Mouse (Mus musculus) E14TG2a.4 (cell line): ENCODE measurements around the gene Prrc2a.

Experiments used
- H3K27me3 ChIP-seq: 2 replicates; pipeline ENCODE4 v1.6.1; 2014; ENCODE audit warnings: low read length, control low read depth; ENCODE audit not compliant: insufficient read depth
- H3K36me3 ChIP-seq: 2 replicates; pipeline ENCODE4 v1.6.1; 2014; ENCODE audit warnings: low read length, control low read depth; ENCODE audit not compliant: insufficient read depth
- H3K4me1 ChIP-seq: replicated peaks from 2 replicates; pipeline ENCODE4 v1.6.1; 2014; ENCODE audit warnings: low read depth, low read length, control low read depth
- H3K4me3 ChIP-seq: replicated peaks from 2 replicates; pipeline ENCODE4 v1.5.1; 2014; ENCODE audit warnings: mild to moderate bottlenecking, low read length
- H3K9me3 ChIP-seq: 2 replicates; pipeline ENCODE4 v1.6.1; 2014; ENCODE audit warnings: low read length, control low read depth
- CTCF ChIP-seq: conservative IDR thresholded peaks from 2 replicates; pipeline ENCODE4 v1.5.1; 2014; ENCODE audit warnings: low read length
- NANOG ChIP-seq: IDR thresholded peaks from 2 replicates; pipeline ENCODE4 v1.6.1; 2014; ENCODE audit warnings: borderline replicate concordance, low read length, mixed read lengths
- POU5F1 ChIP-seq: IDR thresholded peaks from 2 replicates; pipeline ENCODE4 v1.6.1; 2014; ENCODE audit warnings: low read length, borderline replicate concordance

The Prrc2a gene

GRCm38 (mm10) chr17:35115046-35116019 is 49.4 kb downstream of the Prrc2a start, which contains the start of gene Ly6g5b:
Gene Ly6g5b, minus strand, starts transcription at chr17:35115428.
- peaks cover 61% of the 10 kb centered on the region for H3K4me1 ChIP-seq
- TF ChIP-seq NANOG: no peak
- no peak for TF ChIP-seq POU5F1
- TF ChIP-seq CTCF: no peak
- H3K36me3 ChIP-seq: peaks cover 62% of the 10 kb centered on the region
- H3K27me3 ChIP-seq: no peaks in the 10 kb centered on the region
- no peaks in the 10 kb centered on the region for H3K9me3 ChIP-seq
- no peak within 1 kb of the TSS for H3K4me3 ChIP-seq

DNA sequence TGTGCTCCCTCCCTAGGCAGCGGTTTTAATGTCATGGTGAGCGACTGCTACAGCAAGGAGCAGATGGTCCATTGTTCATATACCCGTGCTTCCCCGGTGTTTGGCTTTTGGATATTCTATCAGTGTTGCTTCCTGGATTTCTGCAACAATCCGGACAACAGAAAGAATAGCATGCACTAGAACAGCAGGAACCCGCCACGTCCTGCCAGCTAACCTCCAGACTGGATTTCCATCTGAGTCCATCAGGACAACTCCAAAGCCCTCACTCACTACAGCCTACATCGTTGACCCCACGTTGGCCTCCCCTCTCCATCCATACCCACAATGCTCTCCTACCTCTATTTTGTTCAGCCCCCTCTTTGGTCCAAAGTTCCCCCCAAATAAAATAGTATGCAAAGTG is 52.9 kb downstream of the Prrc2a start:
- TF ChIP-seq POU5F1 (no peak), CTCF (no peak), NANOG (no peak)
- H3K4me3 ChIP-seq: no peak overlapping the region
- H3K4me1 ChIP-seq: peaks cover 47% of the 10 kb centered on the region
- H3K36me3 ChIP-seq: peaks cover 29% of the 10 kb centered on the region
- H3K9me3 ChIP-seq: no peaks in the 10 kb centered on the region
- H3K27me3 ChIP-seq: no peaks in the 10 kb centered on the region

- peaks cover 46% of the 10 kb centered on the region for H3K4me1 ChIP-seq
- no peaks in the 10 kb centered on the region for H3K27me3 ChIP-seq
- peaks cover 9% of the 10 kb centered on the region for H3K36me3 ChIP-seq
- no peaks in the 10 kb centered on the region for H3K9me3 ChIP-seq
- no peak for TF ChIP-seq CTCF
- no peak for TF ChIP-seq POU5F1
- TF ChIP-seq NANOG: no peak
- no peak within 1 kb of the TSS for H3K4me3 ChIP-seq
Measured at GRCm38 (mm10) chr17:35108097-35108496, 56.6 kb downstream of the Prrc2a start, which contains the start of gene Ly6g5c. Gene Ly6g5c, plus strand, starts transcription at chr17:35108279.

DNA sequence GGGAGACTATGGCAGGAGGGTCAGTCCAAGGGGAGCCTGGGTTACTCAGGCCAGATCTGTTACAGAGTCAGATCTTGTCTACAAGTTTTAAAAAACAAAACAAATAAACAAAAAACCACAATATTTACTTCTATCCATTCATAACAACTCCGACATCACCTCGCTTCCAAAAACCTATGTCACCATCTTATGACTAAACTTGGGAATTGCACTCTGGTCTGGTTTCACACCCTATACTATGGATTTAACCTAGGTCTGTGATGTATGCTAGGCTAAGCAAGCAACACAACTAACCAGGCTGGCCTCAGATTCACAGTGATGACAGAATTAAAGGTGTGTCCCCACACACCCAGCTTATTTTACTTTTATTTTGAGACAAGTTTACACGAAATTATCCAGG is 58.2 kb downstream of the Prrc2a start:
- no peaks in the 10 kb centered on the region for H3K27me3 ChIP-seq
- no peaks in the 10 kb centered on the region for H3K9me3 ChIP-seq
- H3K36me3 ChIP-seq: peaks cover 24% of the 10 kb centered on the region
- no peak overlapping the region for H3K4me3 ChIP-seq
- H3K4me1 ChIP-seq: peaks cover 44% of the 10 kb centered on the region
- no peak for TF ChIP-seq POU5F1
- no peak for TF ChIP-seq CTCF
- TF ChIP-seq NANOG: no peak

GRCm38 (mm10) chr17:35105740-35106389 is 58.8 kb downstream of the Prrc2a start:
- Histone ChIP-seq H3K4me1 (peaks cover 44% of the 10 kb centered on the region), H3K27me3 (no peaks in the 10 kb centered on the region), H3K36me3 (peaks cover 31% of the 10 kb centered on the region), H3K9me3 (no peaks in the 10 kb centered on the region), H3K4me3 (no peak overlapping the region)
- no peak; the same call in 1 of the 2 replicates for TF ChIP-seq CTCF
- TF ChIP-seq NANOG: no peak
- TF ChIP-seq POU5F1: no peak

DNA sequence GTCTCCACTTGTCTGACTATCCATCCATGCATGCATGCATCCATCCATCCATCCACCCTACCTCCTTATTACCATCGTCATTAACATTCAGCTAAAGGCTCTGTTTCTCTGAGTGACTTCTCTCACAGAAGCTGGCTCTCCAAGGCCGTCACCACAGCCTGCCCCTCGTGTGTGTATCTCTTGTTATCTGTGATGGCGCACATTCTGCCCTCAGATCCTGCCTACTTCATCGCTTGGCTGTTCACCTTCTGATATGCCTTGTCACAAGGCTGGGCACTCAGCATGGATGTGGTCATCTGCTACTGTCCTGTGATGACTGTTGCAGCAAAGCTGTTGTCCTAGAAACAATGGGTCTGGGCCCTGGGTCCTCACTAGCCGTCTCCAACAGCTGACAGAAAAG is 59.9 kb downstream of the Prrc2a start:
- Histone ChIP-seq H3K27me3 (no peaks in the 10 kb centered on the region), H3K4me3 (no peak overlapping the region), H3K9me3 (no peaks in the 10 kb centered on the region), H3K36me3 (peaks cover 40% of the 10 kb centered on the region), H3K4me1 (peaks cover 50% of the 10 kb centered on the region)
- TF ChIP-seq NANOG (no peak), CTCF (no peak), POU5F1 (no peak)

GRCm38 (mm10) chr17:35104079-35104478 is 60.6 kb downstream of the Prrc2a start:
- Histone ChIP-seq H3K36me3 (peaks cover 45% of the 10 kb centered on the region), H3K9me3 (no peaks in the 10 kb centered on the region), H3K4me3 (no peak overlapping the region), H3K27me3 (no peaks in the 10 kb centered on the region), H3K4me1 (peaks cover 55% of the 10 kb centered on the region)
- TF ChIP-seq POU5F1 (no peak), NANOG (no peak), CTCF (no peak)

DNA sequence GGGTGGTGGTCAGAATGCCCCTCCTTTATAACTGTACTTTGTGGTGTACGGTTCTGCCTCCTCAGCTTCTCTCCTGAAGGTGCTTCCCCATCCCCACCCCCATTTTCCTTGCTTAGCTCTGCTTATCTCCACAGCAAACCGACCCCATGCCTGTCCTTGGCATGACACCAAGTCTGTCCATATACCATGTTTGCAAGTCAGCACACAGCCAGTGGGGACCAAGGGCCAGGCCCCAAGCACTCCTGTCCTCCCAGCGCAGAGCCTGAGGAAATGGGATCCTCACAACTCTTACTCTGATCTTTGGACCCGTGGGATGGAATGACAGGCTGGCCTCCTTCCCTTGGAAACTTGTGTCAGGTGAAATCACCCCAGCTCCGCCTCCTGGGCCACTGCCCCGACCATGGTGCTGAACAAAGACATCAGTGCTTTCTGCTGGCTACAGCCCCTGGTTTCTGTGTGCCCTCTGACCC is 61.4 kb downstream of the Prrc2a start:
- H3K36me3 ChIP-seq: peaks cover 53% of the 10 kb centered on the region
- H3K4me1 ChIP-seq: peaks cover 56% of the 10 kb centered on the region
- no peak overlapping the region for H3K4me3 ChIP-seq
- no peaks in the 10 kb centered on the region for H3K27me3 ChIP-seq
- TF ChIP-seq NANOG: no peak
- TF ChIP-seq POU5F1: no peak
- no peak for TF ChIP-seq CTCF
- H3K9me3 ChIP-seq: no peaks in the 10 kb centered on the region
